Mouse (Mus musculus) bone marrow macrophage, adult 2 months (primary cell): ENCODE data around the gene Fam196a. TPM values are rescaled to one million over a fixed set of nuclear protein-coding genes. Genes with fewer than 3 reads are reported as not detected.

ENCODE experiments used
- H3K27ac ChIP-seq: 2 replicates; pipeline ENCODE4 v1.5.1; 2012; ENCODE audit warnings: low read depth, low read length; ENCODE audit not compliant: insufficient read depth
- H3K4me1 ChIP-seq: 2 replicates; pipeline ENCODE4 v1.6.1; 2012; ENCODE audit warnings: low read length; ENCODE audit not compliant: control insufficient read depth, insufficient read depth
- H3K4me3 ChIP-seq: 2 replicates; pipeline ENCODE4 v1.5.1; 2012; ENCODE audit warnings: mild to moderate bottlenecking, low read length, moderate library complexity; ENCODE audit not compliant: insufficient read depth
- CTCF ChIP-seq: IDR thresholded peaks from 2 replicates; pipeline ENCODE4 v1.5.1; 2012; ENCODE audit warnings: low read depth, mild to moderate bottlenecking, low read length, moderate library complexity
- POLR2A ChIP-seq: IDR thresholded peaks from 2 replicates; pipeline ENCODE4 v1.6.1; 2012; ENCODE audit warnings: mild to moderate bottlenecking, low read depth, low read length, borderline replicate concordance
- polyA plus RNA-seq: library from polyadenylated mRNA; stranded (reverse); fragments of >200 nt; gene quantifications from 2 replicates; pipeline ENCODE4 v1.2.4, GENCODE M21; 2012; ENCODE audit not compliant: missing spikeins, insufficient read depth, insufficient read length

Gene Fam196a
- polyA plus RNA-seq: not detected in 2 replicates

DNA sequence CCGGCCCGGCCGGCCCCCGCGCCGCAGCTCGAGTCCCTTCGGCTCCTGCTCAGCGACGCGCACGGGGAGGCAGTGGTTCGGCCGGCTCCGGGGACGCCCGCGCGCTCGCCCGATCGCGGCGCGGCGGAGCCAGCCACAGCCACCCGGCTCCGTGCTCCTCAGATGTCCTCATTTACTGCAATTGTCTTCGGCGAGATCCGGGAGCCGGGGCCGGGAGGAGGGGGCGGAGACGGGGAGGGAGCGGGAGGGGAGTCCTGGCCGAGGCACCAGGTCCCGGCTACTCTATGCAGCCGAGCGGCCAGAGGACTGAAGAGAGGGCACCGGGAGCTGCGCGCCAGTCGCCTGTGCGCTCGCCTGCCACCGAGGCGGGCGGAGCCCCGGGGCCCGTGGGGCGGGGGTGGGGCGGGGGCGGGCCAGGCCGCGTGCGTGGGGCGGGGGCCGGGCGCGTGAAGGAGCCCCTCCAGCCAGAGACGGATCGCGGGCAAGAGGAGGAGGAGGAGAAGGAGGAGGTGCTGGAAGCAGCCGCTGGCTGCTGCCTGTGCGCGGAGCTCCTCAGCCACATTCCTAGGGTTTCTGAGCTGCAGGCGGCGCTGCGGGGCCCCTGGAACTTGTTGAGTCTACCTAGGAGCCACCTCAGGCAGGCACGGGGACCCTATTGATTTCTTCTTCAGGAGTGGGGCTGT is at the start of gene Fam196a:
TSS of gene Fam196a (minus strand) at position 504 of the 683 bp plus-strand sequence.
- H3K4me3 ChIP-seq: peak within 1 kb of the TSS; percentile 42
- no peaks in the 10 kb centered on the region; the same call in none of the 2 replicates for H3K4me1 ChIP-seq
- H3K27ac ChIP-seq: no peak within 1 kb of the TSS
- TF ChIP-seq CTCF: no peak
- TF ChIP-seq POLR2A: no peak

- Histone ChIP-seq H3K4me3 (no peak overlapping the region), H3K27ac (no peak overlapping the region), H3K4me1 (no peaks in the 10 kb centered on the region)
- TF ChIP-seq POLR2A (no peak), CTCF (no peak)
These were observed 23.4 kb upstream of the Fam196a start for GRCm38 (mm10) chr7:134961608-134962007.

DNA sequence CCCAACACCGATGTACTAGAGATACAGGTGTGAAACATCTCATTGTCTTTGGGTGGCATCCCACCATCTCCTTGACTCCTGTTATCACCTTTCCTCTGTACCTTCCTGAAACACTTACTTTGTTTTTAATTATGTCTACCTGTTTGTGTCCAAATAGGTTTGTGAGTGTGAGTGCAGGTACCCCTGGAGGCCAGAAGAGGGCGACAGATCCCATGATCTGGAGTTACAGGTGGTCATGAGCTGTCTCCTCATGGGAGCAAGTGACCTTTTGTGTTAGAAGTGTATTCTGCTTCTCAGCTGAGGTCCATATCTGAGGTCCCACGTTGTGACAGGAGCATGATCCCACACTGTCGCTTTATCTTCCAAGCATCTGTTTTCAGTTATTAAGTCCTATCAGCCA is 22.6 kb upstream of the Fam196a start:
- no peak overlapping the region for H3K4me3 ChIP-seq
- H3K27ac ChIP-seq: no peak overlapping the region
- TF ChIP-seq CTCF (peak; percentile 50), POLR2A (no peak)
- no peaks in the 10 kb centered on the region for H3K4me1 ChIP-seq

DNA sequence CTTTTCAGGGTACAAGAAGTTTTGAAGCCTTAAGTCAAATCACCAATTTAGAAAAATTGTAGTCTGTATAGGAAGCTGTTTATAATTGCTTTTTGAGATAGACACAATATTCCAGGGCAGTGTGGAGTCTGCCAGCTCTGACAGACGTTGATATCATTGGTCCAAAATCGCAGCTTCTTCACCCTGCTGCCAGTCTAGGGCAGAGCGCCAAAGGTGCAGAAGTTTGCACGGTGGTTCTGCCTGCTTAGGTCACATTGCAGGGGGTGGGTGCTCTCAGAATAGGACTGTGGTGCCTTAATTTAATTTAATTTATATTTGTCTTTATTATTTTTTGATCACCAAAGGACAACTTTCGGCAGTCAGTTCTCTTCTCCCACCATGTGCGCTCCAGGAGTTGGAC is 20.9 kb upstream of the Fam196a start:
- Histone ChIP-seq H3K4me1 (no peaks in the 10 kb centered on the region), H3K4me3 (no peak overlapping the region), H3K27ac (no peak overlapping the region)
- TF ChIP-seq POLR2A (no peak), CTCF (no peak)

DNA sequence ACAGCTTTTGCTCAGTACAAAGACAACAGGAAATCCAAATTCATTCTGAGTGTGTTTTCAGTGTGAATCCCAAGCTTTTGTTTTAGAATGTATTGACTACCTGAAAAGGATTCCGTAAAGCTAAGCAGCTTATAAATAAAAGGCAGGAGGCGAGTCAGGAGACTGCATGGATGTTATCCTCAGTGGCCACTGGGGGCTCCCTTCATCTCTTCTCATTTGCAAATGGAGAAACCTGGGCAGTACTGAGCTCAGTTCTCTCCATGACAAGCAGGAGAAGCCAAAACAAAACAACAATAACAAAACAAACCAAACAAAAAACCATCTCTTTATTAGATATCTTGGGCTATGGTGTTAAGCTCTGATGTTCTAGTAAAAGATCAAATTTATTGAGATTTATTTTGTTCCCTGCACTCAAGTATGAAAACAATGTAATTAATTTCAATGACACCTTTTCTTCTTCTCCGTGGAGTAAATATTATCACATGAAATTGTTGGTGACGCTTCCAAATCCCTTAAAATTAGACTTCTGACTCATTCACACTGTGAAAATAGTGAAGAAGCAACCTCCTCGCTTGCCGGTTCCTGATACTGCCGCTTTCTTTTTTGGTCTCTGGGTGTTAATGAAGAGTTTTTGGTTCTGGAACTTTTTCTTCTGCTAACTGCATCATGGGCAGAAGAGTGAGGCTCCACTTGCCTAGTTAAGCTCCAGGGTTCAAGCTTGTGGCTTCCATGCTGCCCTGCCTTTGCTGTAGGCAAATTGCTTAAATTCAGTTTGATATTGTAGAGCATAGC is 7.9 kb upstream of the Fam196a start:
- H3K4me1 ChIP-seq: peaks cover 11% of the 10 kb centered on the region
- H3K4me3 ChIP-seq: no peak overlapping the region
- TF ChIP-seq CTCF: no peak
- TF ChIP-seq POLR2A: no peak
- no peak overlapping the region for H3K27ac ChIP-seq

DNA sequence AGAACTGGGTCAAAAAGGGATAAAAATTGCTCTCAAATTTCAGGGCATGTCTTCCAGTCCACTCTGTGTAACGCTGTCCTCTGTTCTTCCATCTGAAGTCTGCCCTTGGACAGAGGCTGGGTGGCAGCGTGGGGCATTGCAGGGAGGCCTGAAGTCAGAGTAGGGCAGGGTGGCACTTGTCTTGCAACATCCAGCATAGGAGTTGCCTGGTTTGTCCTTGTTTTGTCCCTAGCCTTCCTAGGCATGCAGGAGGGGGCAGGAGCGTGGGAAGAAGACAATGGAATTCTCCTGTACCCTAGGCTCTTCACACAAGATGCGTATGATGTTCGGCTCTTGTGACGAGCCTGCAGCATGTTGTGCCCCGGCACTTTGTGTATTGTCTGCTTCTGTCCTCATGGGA is 5.5 kb upstream of the Fam196a start:
- Histone ChIP-seq H3K4me3 (no peak overlapping the region), H3K4me1 (peaks cover 11% of the 10 kb centered on the region), H3K27ac (no peak overlapping the region)
- no peak for TF ChIP-seq POLR2A
- no peak for TF ChIP-seq CTCF

DNA sequence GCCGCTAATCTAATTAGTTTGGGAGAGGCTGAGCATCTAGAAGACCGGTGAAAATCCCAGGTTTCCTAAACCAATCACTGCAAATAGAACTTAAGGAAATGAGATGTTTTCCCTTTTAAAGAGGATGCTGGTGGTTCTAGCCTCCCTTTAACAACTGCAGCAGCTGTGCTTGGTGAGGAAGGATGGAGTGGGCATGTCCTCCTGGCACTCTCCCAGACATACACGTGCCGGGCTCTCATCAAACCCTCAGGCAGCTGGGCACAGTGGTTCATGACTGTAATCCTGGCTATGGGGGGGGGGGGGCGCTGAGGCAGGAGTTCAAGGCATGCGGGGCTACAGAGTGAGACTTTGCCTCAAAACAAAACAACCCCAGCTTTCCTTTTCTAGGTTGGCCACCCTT is 4.8 kb upstream of the Fam196a start:
- H3K4me1 ChIP-seq: peaks cover 11% of the 10 kb centered on the region
- TF ChIP-seq CTCF (no peak), POLR2A (no peak)
- no peak overlapping the region for H3K27ac ChIP-seq
- no peak overlapping the region for H3K4me3 ChIP-seq

DNA sequence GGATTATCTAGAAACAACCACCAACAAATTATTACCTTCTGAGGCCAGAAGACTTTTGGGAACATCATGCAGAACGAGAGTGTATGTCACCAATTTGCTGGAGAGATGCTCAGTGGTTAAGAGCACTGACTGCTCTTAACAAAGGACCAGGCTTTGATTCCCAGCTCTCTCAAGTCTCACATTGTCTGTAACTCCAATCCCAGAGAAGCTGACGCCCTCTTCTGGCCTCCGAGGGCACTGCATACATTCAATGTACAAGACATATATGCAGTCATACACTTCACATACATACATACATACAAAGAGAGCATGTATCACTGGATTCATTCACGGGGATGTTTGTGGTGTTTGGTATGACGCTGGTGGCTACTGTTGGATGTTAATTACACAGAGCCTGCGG is 3.7 kb upstream of the Fam196a start:
- H3K27ac ChIP-seq: no peak overlapping the region
- TF ChIP-seq POLR2A (no peak), CTCF (no peak)
- no peak overlapping the region for H3K4me3 ChIP-seq
- peaks cover 11% of the 10 kb centered on the region for H3K4me1 ChIP-seq

GRCm38 (mm10) chr7:134937471-134937926 is 731 bp downstream of the Fam196a start:
- no peaks in the 10 kb centered on the region; the same call in none of the 2 replicates for H3K4me1 ChIP-seq

GRCm38 (mm10) chr7:134931886-134932285 is 6.3 kb downstream of the Fam196a start:
- H3K4me3 ChIP-seq: no peak overlapping the region
- H3K27ac ChIP-seq: no peak overlapping the region
- TF ChIP-seq POLR2A (no peak), CTCF (no peak)
- H3K4me1 ChIP-seq: no peaks in the 10 kb centered on the region; the same call in 1 of the 2 replicates

More at GRCm38 (mm10) chr7:134937471-134937926, 731 bp downstream of the Fam196a start:
- TF ChIP-seq POLR2A: no peak
- TF ChIP-seq CTCF: no peak
- Histone ChIP-seq H3K27ac (no peak overlapping the region), H3K4me3 (peak overlapping the region; percentile 42)
